Mouse (Mus musculus) yolk sac, embryonic 10.5 days (tissue): Measurements from ENCODE around the gene Ipo7.
"Not testable (repeated sequence)": the region's sequence is repeated elsewhere in the genome, so short reads cannot be mapped to it uniquely, and the experiment has no call there.

Experiments used
- DNase-seq: peaks from one replicate; pipeline ENCODE4 v3.0.0-alpha.2; 2017; ENCODE audit warnings: low spot score

The Ipo7 gene

DNA sequence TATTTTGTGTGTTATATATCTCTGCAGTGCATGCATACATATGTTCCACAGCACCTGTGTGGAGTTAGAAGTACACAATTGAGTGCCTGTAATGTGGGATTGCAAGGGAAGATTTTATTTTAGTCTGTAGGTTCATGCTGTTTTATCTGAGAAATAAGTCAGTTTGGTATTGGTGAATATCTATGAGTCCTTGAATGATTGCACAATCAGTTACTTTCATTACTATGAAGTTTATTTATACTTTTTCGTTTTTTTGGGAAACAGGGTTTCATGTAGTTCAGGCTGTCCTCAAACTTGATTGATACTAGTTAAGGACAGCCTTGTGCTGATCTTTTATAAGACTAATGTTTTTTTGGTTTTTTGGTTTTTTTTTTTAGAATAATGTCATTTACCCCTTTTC lies 5.5 kb downstream of the Ipo7 start:
- no peak for DNase-seq

DNA sequence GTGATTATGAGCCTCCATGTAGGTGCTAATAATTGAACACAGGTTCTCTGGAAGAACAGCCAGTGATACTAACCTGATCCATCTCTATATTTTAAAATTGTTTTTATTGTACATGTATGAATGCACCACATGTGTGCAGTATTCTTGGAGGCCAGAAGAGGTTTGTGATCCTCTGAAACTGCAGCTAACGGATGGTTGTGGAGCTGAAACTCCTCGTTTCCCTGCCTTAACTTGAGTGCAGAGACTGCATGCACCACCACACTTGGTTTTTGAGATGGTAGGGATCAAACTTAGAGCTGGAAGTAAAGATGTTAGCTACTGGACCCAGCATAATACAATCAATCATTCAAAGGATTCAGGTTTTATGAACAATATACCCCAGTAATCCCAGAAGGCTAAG lies 8.5 kb downstream of the Ipo7 start:
- DNase-seq: no peak

- no peak for DNase-seq
These were observed 10.8 kb downstream of the Ipo7 start for GRCm38 (mm10) chr7:110028826-110029225.

DNA sequence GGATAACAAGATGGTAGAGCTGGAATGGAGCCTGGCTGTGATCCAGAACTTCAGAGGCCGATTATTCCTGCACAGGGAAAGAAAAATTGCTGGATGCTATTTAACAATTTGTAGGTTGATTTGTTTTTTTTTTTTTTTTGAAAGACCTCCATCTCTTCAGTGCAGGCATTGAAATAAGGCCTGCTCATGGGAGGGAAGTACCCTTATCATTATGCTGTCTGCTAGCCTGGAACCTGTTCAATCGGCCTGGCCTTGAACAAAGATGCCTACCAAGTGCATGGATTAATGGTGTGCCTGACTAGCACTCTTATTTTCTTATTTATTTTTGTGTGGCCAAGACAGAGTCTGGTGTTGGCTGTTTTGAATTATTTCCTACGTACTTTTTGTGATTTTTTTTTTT lies 12.3 kb downstream of the Ipo7 start:
- DNase-seq: no peak

- not testable (repeated sequence) for DNase-seq
These were observed 39.6 kb downstream of the Ipo7 start for GRCm38 (mm10) chr7:110057723-110058122.

DNA sequence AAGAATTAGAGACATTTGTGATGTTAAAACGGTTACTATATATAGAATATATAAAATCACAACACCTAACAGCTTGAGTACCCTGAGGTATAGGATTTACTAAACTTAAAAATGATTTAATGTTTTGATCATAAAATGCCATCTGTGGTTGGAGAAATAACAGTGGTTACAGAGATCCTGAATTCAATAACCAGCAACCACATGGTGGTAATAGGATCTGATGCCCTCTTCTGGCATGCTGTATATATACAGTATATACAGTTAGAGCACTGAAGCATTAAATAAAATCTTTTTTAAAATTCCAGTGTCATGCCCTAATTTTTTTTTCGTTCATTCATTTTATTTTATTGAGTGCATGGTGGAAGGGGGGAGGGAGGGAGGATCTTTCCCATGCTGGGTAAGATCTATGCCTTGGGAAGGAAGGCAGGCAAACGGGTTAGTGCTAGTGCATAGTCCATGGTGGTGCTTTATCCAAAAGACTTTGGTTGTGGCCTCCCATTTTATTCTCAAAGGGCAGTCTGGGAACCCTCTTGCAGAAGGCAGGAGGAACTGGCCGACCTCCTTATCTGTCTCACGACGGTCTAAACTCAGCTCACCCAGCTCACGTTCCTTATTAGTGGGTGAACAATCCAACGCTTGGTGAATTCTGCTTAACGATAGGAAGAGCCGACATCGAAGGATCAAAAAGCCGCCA lies 41.2 kb downstream of the Ipo7 start:
- peak; percentile 20 for DNase-seq

GRCm38 (mm10) chr7:110060106-110060668 lies 42.1 kb downstream of the Ipo7 start:
- peak; percentile 4 for DNase-seq

GRCm38 (mm10) chr7:110060669-110061198 lies 42.7 kb downstream of the Ipo7 start:
- DNase-seq: no peak

DNA sequence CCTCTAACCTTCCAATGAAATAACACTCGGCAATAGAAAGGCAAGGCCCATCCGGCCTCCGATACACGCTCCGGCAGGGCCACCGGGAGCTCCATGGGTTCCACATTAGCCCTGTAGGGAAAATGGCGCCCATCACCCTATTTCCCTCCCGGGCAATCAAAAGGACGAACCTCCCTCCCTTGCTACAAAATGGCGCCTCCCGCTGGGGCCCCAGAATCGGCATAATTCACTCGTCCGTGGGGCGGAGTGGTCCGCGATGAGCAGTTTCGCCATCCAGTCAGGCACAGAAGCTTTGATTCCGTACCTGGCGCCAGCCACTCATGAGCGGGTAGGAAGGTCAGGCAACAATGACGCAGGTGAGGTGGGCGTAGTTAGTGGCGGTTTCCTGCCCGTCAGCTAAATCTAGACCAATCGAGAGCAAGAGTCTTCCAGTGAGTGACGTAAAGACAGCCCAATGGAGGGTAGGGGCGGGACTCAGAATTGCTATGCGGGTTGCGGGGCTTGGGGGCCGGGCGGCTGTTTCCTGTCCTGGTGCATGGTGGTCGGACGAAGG lies 43.2 kb downstream of the Ipo7 start, which contains the start of gene Zfp143:
TSS of gene Zfp143 (plus strand) at position 19 of the 553 bp plus-strand sequence.
- DNase-seq: peak; percentile 100

GRCm38 (mm10) chr7:110061752-110062273 lies 43.7 kb downstream of the Ipo7 start:
- peak; percentile 93 for DNase-seq

DNA sequence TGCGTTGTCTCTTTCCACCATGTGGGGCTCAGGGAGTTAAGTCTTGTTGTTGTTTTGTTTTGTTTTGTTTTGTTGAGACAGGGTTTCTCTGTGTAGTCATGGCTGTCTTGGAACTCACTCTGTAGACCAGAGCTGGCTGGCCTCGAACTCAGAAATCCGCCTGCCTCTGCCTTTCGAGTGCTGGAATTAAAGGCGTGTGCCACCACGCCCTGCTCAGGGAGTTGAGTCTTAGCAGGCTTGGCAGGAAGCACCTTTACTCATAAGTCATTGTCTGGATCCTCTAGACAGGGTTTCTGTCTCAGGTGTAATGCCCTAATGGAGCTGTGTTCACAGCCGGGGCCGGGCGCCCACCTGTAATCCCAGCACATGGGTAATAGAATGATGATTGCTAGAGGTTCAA lies 45.7 kb downstream of the Ipo7 start:
- no peak for DNase-seq

GRCm38 (mm10) chr7:110069070-110069469 lies 51.0 kb downstream of the Ipo7 start:
- DNase-seq: no peak

DNA sequence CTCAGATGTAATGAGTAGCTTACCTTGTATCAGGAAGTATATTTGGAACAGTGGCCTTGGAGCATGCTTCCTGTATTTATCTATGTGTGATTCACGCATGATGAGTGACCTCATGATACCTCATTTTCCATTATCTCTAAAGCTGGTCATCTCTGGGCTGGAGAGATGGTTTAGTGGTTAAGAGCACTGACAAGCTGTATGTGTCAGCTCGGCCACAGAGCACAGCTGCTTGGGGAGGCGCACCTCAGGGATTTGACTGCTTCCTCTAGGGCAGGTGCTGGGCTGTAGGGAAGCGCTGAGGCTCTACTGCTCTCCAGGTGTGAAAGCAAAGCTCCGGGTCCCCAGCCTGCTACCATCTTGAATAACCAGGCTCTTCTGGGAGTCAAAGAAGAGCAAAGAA lies 60.1 kb downstream of the Ipo7 start:
- no peak for DNase-seq

- no peak for DNase-seq
These were observed 65.5 kb downstream of the Ipo7 start for GRCm38 (mm10) chr7:110083386-110084165.

DNA sequence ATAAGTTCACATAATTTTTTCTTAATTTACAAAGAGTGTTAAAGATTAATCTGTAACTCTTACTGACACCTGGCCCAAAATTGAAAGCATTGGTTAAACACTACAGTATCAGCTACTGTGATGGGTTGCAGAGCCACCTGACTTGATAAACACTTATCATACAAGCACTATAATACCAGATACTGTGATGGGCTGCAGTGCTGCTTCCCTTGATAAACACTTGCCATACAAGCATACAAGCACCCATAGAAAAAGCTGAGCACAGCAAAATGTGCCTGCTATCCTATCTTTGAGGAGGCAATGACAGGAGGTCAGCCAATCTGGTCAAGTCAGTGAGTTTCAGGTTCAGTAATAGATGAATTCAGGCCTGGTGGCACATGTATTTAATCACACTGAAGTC lies 67.1 kb downstream of the Ipo7 start:
- no peak for DNase-seq

DNA sequence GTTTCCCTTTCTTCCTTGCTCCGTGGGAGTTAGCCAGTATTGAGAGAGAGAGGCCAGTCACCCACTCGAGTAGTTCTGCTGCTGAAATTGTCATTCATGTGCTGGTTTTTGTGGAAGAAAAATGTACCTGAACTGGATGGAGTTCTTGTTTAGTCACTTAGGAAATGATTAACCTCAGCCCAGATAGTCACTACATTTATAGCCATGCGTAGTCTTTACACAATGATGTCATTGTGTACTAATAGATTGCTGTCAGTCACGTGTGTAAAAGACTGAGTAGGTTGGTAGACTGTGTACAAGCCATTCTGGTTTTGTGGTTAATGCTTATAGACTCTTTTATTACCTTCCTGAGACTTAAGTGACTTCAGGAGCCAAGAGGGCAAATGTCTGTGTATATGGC lies 69.8 kb downstream of the Ipo7 start:
- peak; percentile 62 for DNase-seq

GRCm38 (mm10) chr7:110091670-110092069 lies 73.6 kb downstream of the Ipo7 start:
- DNase-seq: no peak

DNA sequence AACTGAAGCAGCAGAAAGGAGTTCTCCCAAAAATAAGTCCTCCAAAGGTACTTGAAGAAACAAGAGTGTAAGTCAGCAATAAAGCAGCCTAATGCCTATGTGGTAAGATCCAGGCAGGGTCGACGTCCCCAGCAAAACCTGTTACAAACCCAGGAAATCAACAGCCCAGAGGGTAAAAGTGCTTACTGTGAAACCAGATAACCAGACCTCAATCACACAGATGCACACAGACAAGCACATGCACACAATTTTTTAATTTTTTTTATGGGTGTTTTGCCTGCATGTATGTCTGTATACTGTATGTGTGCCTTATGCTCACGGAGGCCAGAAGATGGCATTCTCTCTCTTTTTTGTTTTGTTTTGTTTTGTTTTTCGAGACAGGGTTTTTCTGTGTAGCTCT lies 78.3 kb downstream of the Ipo7 start:
- DNase-seq: peak; percentile 28

- peak; percentile 89 for DNase-seq
These were observed 79.2 kb downstream of the Ipo7 start for GRCm38 (mm10) chr7:110097106-110097793.

DNA sequence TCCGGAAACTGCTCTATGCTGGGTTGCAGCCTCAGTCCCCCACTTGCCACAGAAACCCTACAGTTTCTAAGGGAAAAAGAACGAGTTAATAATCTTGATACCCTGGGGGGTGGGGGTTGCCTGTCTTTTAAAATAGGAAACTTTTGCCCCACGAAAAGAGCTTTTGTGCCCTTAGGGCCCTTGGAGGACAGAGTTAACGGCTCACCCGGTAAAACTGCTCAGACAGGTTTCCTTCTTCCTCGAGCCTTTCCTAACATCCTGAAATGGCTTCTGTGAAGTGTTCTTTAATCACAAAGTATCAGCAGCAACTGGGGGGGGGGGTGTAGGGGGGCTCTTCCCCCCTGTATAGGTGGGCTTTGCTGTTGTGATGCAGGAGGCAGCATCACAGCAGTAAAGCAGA lies 82.8 kb downstream of the Ipo7 start:
- DNase-seq: no peak

DNA sequence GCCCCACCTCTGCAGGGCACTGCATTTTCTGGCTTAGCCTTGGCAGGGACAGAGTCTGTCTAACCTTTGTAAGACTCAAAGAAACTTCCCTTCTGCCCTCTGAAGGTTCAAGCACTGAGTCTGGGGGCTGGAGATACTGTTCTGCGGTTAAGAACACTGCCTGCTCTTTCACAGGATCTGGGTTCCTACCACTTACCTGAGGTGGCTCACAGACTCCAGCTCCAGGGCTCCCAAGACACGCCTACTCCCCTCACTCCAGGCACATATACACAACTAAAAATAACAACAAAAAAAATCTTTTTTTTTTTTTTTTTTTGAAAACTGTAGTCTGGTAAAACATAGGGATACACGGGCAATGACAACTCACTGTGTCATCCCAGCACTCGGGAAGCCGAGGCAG lies 83.2 kb downstream of the Ipo7 start:
- DNase-seq: no peak

DNA sequence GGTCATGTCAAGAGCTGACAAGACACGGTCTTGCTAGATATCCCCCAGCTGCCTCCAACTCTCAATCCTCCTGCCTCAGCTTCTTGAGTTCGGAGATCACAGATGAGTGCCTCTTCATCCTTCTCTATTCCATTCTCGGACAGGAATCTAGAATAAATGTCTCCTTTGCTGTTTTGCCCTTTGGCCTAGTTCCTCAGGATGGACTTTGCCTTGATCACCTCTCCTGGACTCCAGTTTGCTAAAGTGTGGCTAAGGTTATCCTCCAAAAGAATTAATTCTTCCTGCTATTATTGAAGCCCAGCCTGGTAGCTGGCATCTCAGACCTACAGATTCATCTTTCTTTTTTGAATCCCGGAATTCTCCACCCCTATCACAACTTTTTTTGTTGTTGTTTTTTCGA lies 87.0 kb downstream of the Ipo7 start:
- no peak for DNase-seq
